Mouse (Mus musculus): ENCODE data around the gene Gm20662. TPM values are rescaled to one million over a fixed set of nuclear protein-coding genes. Genes with fewer than 3 reads are reported as not detected.

Gene Gm20662
- polyA plus RNA-seq, 1 experiment from 2014 or later = 0.55 TPM

- H3K4me3 ChIP-seq (ENCODE audit: control insufficient read depth in 1 of 2, insufficient read depth in 1 of 2, low read depth in 1 of 2, low read length in 2 of 2) = no peak overlapping the region
- no peak overlapping the region for H3K4me2 ChIP-seq (ENCODE audit: low read length)
- no peaks in the 10 kb centered on the region for H3K9me3 ChIP-seq (ENCODE audit: control insufficient read depth, low read length)
- WGBS = 83% methylated on average over 10 of the region's 10 CpGs
- H3K27ac ChIP-seq (replicated peaks in 1 of 2; ENCODE audit: control insufficient read depth in 1 of 2, insufficient read depth in 1 of 2, low read depth in 2 of 2, low read length in 2 of 2) = no peak overlapping the region
- H3K4me1 ChIP-seq (ENCODE audit: control insufficient read depth in 2 of 2, insufficient read depth in 2 of 2, low read length in 2 of 2) = peaks cover 0 to 12% of the 10 kb centered on the region in 2 experiments; a peak in 2 of 4 replicates
- ATAC-seq (ENCODE audit: insufficient number of reproducible peaks, insufficient read depth, low FRiP score, low read depth) = no peak
- peaks cover 29% of the 10 kb centered on the region for H3K36me3 ChIP-seq (ENCODE audit: control insufficient read depth, insufficient read depth, low read length)
- no peaks in the 10 kb centered on the region for H3K27me3 ChIP-seq (ENCODE audit: control insufficient read depth, insufficient read depth, low read length)
- H3K9ac ChIP-seq (ENCODE audit: low read length) = no peak overlapping the region
These were observed 29.5 kb upstream of the Gm20662 start for GRCm38 (mm10) chr9:107966676-107967075.

- Histone ChIP-seq H3K9ac (ENCODE audit: low read length) (no peak overlapping the region), H3K27ac (replicated peaks in 1 of 2; ENCODE audit: control insufficient read depth in 1 of 2, insufficient read depth in 1 of 2, low read depth in 2 of 2, low read length in 2 of 2) (no peak overlapping the region), H3K4me2 (ENCODE audit: low read length) (no peak overlapping the region), H3K9me3 (ENCODE audit: control insufficient read depth, low read length) (no peaks in the 10 kb centered on the region), H3K36me3 (ENCODE audit: control insufficient read depth, insufficient read depth, low read length) (peaks cover 22% of the 10 kb centered on the region), H3K4me3 (ENCODE audit: control insufficient read depth in 1 of 2, insufficient read depth in 1 of 2, low read depth in 1 of 2, low read length in 2 of 2) (no peak overlapping the region), H3K27me3 (ENCODE audit: control insufficient read depth, insufficient read depth, low read length) (no peaks in the 10 kb centered on the region), H3K4me1 (ENCODE audit: control insufficient read depth in 2 of 2, insufficient read depth in 2 of 2, low read length in 2 of 2) (peaks cover 0 to 18% of the 10 kb centered on the region in 2 experiments; a peak in 2 of 4 replicates)
- 80% methylated on average over 6 of the region's 6 CpGs for WGBS
- no peak for ATAC-seq (ENCODE audit: insufficient number of reproducible peaks, insufficient read depth, low FRiP score, low read depth)
These were observed 28.7 kb upstream of the Gm20662 start for GRCm38 (mm10) chr9:107967437-107967836.

- Histone ChIP-seq H3K9me3 (ENCODE audit: control insufficient read depth, low read length) (no peaks in the 10 kb centered on the region), H3K27me3 (ENCODE audit: control insufficient read depth, insufficient read depth, low read length) (no peaks in the 10 kb centered on the region), H3K36me3 (ENCODE audit: control insufficient read depth, insufficient read depth, low read length) (peaks cover 18% of the 10 kb centered on the region), H3K4me2 (ENCODE audit: low read length) (no peak overlapping the region), H3K4me1 (ENCODE audit: control insufficient read depth in 2 of 2, insufficient read depth in 2 of 2, low read length in 2 of 2) (peaks cover 0 to 18% of the 10 kb centered on the region in 2 experiments; a peak in 2 of 4 replicates), H3K4me3 (ENCODE audit: control insufficient read depth in 1 of 2, insufficient read depth in 1 of 2, low read depth in 1 of 2, low read length in 2 of 2) (no peak overlapping the region), H3K27ac (replicated peaks in 1 of 2; ENCODE audit: control insufficient read depth in 1 of 2, insufficient read depth in 1 of 2, low read depth in 2 of 2, low read length in 2 of 2) (no peak overlapping the region), H3K9ac (ENCODE audit: low read length) (no peak overlapping the region)
- 88% methylated on average over 7 of the region's 7 CpGs for WGBS
- no peak for ATAC-seq (ENCODE audit: insufficient number of reproducible peaks, insufficient read depth, low FRiP score, low read depth)
These were observed 27.6 kb upstream of the Gm20662 start for GRCm38 (mm10) chr9:107968531-107968930.

- Histone ChIP-seq H3K9me3 (ENCODE audit: control insufficient read depth, low read length) (no peaks in the 10 kb centered on the region), H3K27ac (replicated peaks in 1 of 2; ENCODE audit: control insufficient read depth in 1 of 2, insufficient read depth in 1 of 2, low read depth in 2 of 2, low read length in 2 of 2) (no peak overlapping the region), H3K36me3 (ENCODE audit: control insufficient read depth, insufficient read depth, low read length) (peaks cover 14% of the 10 kb centered on the region), H3K27me3 (ENCODE audit: control insufficient read depth, insufficient read depth, low read length) (no peaks in the 10 kb centered on the region), H3K4me2 (ENCODE audit: low read length) (no peak overlapping the region), H3K4me3 (ENCODE audit: control insufficient read depth in 1 of 2, insufficient read depth in 1 of 2, low read depth in 1 of 2, low read length in 2 of 2) (no peak overlapping the region), H3K4me1 (ENCODE audit: control insufficient read depth in 2 of 2, insufficient read depth in 2 of 2, low read length in 2 of 2) (peaks cover 8 to 22% of the 10 kb centered on the region in 2 experiments), H3K9ac (ENCODE audit: low read length) (no peak overlapping the region)
- 72% methylated on average over 5 of the region's 5 CpGs for WGBS
- no peak for ATAC-seq (ENCODE audit: insufficient number of reproducible peaks, insufficient read depth, low FRiP score, low read depth)
These were observed 25.8 kb upstream of the Gm20662 start for GRCm38 (mm10) chr9:107970311-107970710.

GRCm38 (mm10) chr9:107971690-107972541, 24.2 kb upstream of the Gm20662 start:
- H3K9ac ChIP-seq (ENCODE audit: low read length) = no peak overlapping the region
- no peaks in the 10 kb centered on the region for H3K9me3 ChIP-seq (ENCODE audit: control insufficient read depth, low read length)
- H3K36me3 ChIP-seq (ENCODE audit: control insufficient read depth, insufficient read depth, low read length) = peaks cover 11% of the 10 kb centered on the region
- peaks cover 18 to 33% of the 10 kb centered on the region in 2 experiments for H3K4me1 ChIP-seq (ENCODE audit: control insufficient read depth in 2 of 2, insufficient read depth in 2 of 2, low read length in 2 of 2)
- peak overlapping the region; percentile 29 to 35; a peak in 1 of 4 replicates for H3K27ac ChIP-seq (replicated peaks in 1 of 2; ENCODE audit: control insufficient read depth in 1 of 2, insufficient read depth in 1 of 2, low read depth in 2 of 2, low read length in 2 of 2)
- ATAC-seq (ENCODE audit: insufficient number of reproducible peaks, insufficient read depth, low FRiP score, low read depth) = peak; percentile 33; the same call in 1 of the 2 replicates
- H3K4me2 ChIP-seq (ENCODE audit: low read length) = no peak overlapping the region
- WGBS = 53% methylated on average over 8 of the region's 8 CpGs
- H3K27me3 ChIP-seq (ENCODE audit: control insufficient read depth, insufficient read depth, low read length) = no peaks in the 10 kb centered on the region
- no peak overlapping the region for H3K4me3 ChIP-seq (ENCODE audit: control insufficient read depth in 1 of 2, insufficient read depth in 1 of 2, low read depth in 1 of 2, low read length in 2 of 2)

- H3K9ac ChIP-seq (ENCODE audit: low read length) = no peak overlapping the region
- H3K9me3 ChIP-seq (ENCODE audit: control insufficient read depth, low read length) = no peaks in the 10 kb centered on the region
- H3K27me3 ChIP-seq (ENCODE audit: control insufficient read depth, insufficient read depth, low read length) = no peaks in the 10 kb centered on the region
- ATAC-seq (ENCODE audit: insufficient number of reproducible peaks, insufficient read depth, low FRiP score, low read depth) = no peak
- peak overlapping the region; percentile 83 to 93 for H3K27ac ChIP-seq (replicated peaks in 1 of 2; ENCODE audit: control insufficient read depth in 1 of 2, insufficient read depth in 1 of 2, low read depth in 2 of 2, low read length in 2 of 2)
- peaks cover 18 to 42% of the 10 kb centered on the region in 2 experiments for H3K4me1 ChIP-seq (ENCODE audit: control insufficient read depth in 2 of 2, insufficient read depth in 2 of 2, low read length in 2 of 2)
- no peak overlapping the region for H3K4me3 ChIP-seq (ENCODE audit: control insufficient read depth in 1 of 2, insufficient read depth in 1 of 2, low read depth in 1 of 2, low read length in 2 of 2)
- peak overlapping the region; percentile 72 for H3K4me2 ChIP-seq (ENCODE audit: low read length)
- WGBS = 28% methylated on average over 10 of the region's 10 CpGs
- peaks cover 25% of the 10 kb centered on the region for H3K36me3 ChIP-seq (ENCODE audit: control insufficient read depth, insufficient read depth, low read length)
These were observed 21.5 kb upstream of the Gm20662 start for GRCm38 (mm10) chr9:107974491-107975171.

- Histone ChIP-seq H3K4me3 (ENCODE audit: control insufficient read depth in 1 of 2, insufficient read depth in 1 of 2, low read depth in 1 of 2, low read length in 2 of 2) (peak within 1 kb of the TSS; percentile 35 to 36), H3K4me2 (ENCODE audit: low read length) (peak within 1 kb of the TSS; percentile 72), H3K27me3 (ENCODE audit: control insufficient read depth, insufficient read depth, low read length) (no peaks in the 10 kb centered on the region), H3K4me1 (ENCODE audit: control insufficient read depth in 2 of 2, insufficient read depth in 2 of 2, low read length in 2 of 2) (peaks cover 20 to 47% of the 10 kb centered on the region in 2 experiments), H3K27ac (replicated peaks in 1 of 2; ENCODE audit: control insufficient read depth in 1 of 2, insufficient read depth in 1 of 2, low read depth in 2 of 2, low read length in 2 of 2) (peak within 1 kb of the TSS; percentile 91 to 93), H3K36me3 (ENCODE audit: control insufficient read depth, insufficient read depth, low read length) (peaks cover 27% of the 10 kb centered on the region), H3K9ac (ENCODE audit: low read length) (peak within 1 kb of the TSS; percentile 70), H3K9me3 (ENCODE audit: control insufficient read depth, low read length) (no peaks in the 10 kb centered on the region)
- WGBS = 32% methylated on average over 12 of the region's 12 CpGs
- ATAC-seq (ENCODE audit: insufficient number of reproducible peaks, insufficient read depth, low FRiP score, low read depth) = peak; percentile 46; the same call in 1 of the 2 replicates
These were observed 20.5 kb upstream of the Gm20662 start, which contains the start of gene Uba7 for GRCm38 (mm10) chr9:107975399-107976386. TSS of gene Uba7 (plus strand) at chr9:107975505.

Data from heart, embryonic 14.5 days (tissue).